Mouse (Mus musculus) kidney, postnatal 14 days (tissue): ENCODE measurements at regions not wholly inside any gene's neighbourhood (a gene's known extent, or its start where the extent isn't known, plus 50 kb on each side); places are given as distances from the start of the nearest gene placed in this dataset.
"Not testable (repeated sequence)": the region's sequence is repeated elsewhere in the genome, so short reads cannot be mapped to it uniquely, and the experiment has no call there.

Experiments used
- DNase-seq: peaks from one replicate; pipeline ENCODE4 v3.0.0; 2022; ENCODE audit warnings: mixed read lengths

DNA sequence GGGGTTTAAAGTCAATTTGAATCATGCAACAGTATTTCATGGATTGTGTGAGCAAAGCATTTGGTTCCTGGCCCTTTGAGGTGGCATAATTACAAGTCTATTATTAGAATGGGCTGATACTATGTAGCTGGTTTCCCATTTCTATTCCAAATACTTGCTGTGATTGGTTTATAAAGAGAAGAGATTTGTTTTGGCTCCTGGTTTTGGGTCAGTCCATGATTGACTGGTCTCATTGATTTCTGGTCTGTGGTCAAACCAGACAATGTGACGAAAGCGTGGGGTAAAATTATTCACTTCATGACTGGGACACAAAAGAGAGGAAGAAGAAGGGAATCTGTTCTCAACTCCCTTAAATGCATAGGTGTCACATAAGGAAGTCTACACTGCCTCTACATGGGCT lies 147.0 kb upstream of the Dlgap1 start:
- DNase-seq = no peak

DNA sequence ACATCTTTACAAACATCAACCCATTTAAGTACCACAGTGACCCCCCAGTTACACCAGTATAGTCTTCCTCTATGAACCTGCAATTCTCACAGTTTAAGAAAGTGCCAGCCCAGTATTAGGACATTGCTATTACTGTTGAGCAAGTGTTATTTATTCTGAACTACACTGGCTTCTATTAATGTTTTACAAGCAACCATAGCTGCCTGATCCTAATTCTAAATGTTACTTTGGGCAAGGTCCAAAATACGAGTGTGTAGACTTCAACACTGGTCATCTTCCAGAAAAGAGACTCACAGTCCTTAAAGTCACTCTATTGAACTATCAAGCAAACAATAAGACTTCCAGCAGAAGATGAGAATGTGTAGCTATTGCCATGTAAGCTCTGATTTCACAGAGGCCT lies 146.0 kb upstream of the Dlgap1 start:
- DNase-seq = no peak

DNA sequence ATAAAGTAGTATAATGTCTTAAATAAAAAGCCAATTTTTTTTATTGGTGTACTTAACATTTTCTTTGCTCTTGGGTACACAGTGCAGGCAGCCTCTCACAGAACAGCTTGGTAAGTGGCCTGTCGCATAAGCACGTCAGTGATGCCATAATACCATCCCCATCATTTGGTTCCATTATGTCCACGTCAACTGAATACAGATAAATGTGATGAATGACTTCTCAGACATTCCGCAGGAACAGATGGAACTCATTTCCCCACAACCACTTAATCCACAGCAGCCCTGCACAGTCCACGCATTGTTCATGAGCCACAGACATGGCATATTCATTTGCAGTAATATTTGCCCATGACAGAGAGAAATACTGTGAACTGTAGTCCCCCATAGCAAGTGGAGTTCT lies 127.6 kb upstream of the Dlgap1 start:
- DNase-seq = no peak

DNA sequence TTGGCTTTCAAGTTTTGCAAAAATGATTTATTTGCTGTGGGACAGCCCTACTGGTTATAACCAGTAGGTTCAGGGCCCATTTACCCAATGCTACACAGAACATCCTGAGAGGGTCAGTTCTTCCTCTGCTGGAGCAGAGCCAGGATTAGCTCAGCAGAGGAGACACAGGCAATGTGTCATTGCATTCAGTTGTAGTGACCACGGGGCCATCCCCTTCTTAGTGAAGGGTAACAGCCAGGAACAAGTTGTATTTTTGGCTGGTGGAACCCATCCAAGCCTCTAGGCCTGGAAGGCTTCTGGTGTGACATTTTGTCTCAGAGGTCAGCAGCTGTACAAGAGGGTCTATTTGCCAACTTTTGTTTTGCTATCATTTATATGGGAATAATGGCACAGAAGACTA lies 120.6 kb upstream of the Dlgap1 start:
- no peak for DNase-seq

DNA sequence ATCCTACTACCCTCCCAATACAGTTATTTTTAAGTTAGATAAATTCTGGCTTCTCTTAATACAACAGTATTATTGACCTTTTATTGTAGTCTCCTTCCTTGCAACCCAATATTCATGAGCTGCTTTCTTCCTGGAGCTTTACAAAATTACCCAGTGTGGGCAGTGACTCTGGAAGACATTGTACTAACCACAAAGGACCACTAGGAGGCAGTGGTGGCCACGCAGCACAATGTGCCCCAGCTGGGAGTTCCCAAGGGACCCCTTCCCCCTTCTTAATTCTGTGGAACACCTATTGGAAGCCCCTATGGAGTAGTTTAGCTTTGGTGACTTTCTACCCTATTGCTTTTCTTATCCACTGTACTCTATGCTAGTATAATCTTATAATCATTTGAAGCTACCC lies 118.8 kb upstream of the Dlgap1 start:
- no peak for DNase-seq

DNA sequence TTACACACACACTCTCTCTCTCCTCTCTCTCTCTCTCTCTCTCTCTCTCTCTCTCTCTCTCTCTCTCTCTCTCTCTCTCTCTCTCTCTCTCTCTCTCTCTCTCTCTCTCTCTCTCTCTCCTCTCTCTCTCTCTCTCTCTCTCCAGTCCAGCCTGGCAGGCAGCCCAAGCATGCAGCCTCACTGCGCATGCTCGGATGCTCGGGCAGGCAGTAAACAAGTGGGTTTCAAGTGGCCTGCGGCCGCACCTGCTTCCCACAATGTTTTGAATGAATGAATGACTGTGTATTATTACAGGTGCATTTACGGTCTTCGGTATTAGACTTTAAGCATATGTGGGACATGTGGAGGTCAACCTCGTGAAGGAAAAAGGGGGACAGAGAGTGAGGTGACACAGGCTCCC lies 88.9 kb upstream of the Dlgap1 start:
- not testable (repeated sequence) for DNase-seq

DNA sequence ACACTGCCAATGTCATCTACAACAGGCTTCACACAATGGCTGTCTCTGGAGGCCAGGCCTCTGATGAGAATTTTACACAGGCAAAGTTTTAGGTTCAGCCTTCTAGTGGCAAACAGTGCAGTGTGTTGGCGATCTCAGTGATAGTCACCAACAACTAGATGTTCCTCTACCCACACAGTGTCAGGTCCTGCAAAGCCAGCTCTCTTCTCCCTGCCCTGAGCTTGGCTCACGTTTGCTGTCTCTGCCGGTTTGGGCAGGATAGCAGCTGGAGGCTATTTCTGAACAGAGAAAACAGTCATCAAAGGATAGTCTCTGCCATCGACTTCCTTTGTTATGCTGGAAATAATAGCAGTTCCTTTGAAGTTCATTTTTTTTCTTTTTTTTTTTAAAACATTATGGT lies 74.9 kb upstream of the Dlgap1 start:
- DNase-seq = no peak
